18 mouse cellular contexts compared by ENCODE assay signal in the genomic region with DNA sequence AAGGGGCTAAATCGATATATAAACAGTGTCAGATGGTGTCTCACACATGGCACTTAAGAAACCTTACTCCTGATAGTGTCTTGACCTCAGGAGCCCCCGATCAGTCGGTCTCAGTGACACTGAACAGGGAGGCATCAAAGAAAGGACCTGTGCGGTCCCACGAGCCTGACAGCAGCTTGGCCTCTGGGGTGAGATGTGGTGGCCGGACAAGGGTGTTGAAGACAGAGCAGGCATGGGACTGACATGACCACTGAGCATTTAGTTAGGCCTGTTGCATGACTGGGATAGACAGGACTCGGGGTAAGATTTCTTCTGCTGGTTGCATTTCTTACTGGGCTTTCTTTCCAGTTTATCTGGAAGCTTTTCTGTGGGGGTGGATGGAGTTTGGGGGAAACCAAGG.
"Had no signal": no experiment of that assay in that cellular context is flagged by ENCODE, and none has a peak within 500 bp of the region (broad histone marks: within the 10 kb centered on the region; RNA-seq: fewer than 3 reads in every experiment).

No protein-coding gene starts in this region.

- H3K27ac ChIP-seq: lung, embryonic 15.5 days; midbrain, embryonic 10.5 days; midbrain, embryonic 12.5 days; neural tube, embryonic 13.5 days; neural tube, embryonic 15.5 days; stomach, embryonic 15.5 days; stomach, postnatal 0 days had no signal

- H3K4me2 ChIP-seq: lung, embryonic 15.5 days; midbrain, embryonic 12.5 days; neural tube, embryonic 13.5 days; neural tube, embryonic 15.5 days; stomach, embryonic 15.5 days had no signal

- H3K4me1 ChIP-seq: midbrain, embryonic 12.5 days; neural tube, embryonic 13.5 days; neural tube, embryonic 15.5 days; stomach, embryonic 15.5 days had no signal

- H3K9ac ChIP-seq: lung, embryonic 15.5 days; midbrain, embryonic 12.5 days; neural tube, embryonic 13.5 days; neural tube, embryonic 15.5 days; stomach, embryonic 15.5 days had no signal

- H3K36me3 ChIP-seq: lung, embryonic 15.5 days; midbrain, embryonic 10.5 days; midbrain, embryonic 12.5 days; neural tube, embryonic 13.5 days; neural tube, embryonic 15.5 days; stomach, embryonic 15.5 days had no signal

- ATAC-seq: lung, postnatal 0 days; midbrain, embryonic 16.5 days had no signal

- DNase-seq: lung, adult 18-20 months; lung, postnatal 14 days; lung, postnatal 36 days; midbrain, embryonic 14.5 days; right cerebral cortex, postnatal 14 days; thymus, adult 2 months; thymus, postnatal 25 days; thymus, postnatal 4 days had no signal

- H3K27me3 ChIP-seq: lung, embryonic 15.5 days; midbrain, embryonic 12.5 days; neural tube, embryonic 13.5 days; neural tube, embryonic 15.5 days; stomach, embryonic 15.5 days had no signal

- H3K4me3 ChIP-seq: lung, embryonic 15.5 days; midbrain, embryonic 10.5 days; midbrain, embryonic 12.5 days; myocyte; neural tube, embryonic 13.5 days; neural tube, embryonic 15.5 days; stomach, embryonic 15.5 days had no signal

- H3K9me3 ChIP-seq: lung, embryonic 15.5 days; midbrain, embryonic 10.5 days; midbrain, embryonic 12.5 days; neural tube, embryonic 13.5 days; neural tube, embryonic 15.5 days; stomach, embryonic 15.5 days had no signal
